Mouse (Mus musculus) stomach, embryonic 15.5 days (tissue): ENCODE measurements around the gene Dcaf1. TPM values are rescaled to one million over a fixed set of nuclear protein-coding genes. Genes with fewer than 3 reads are reported as not detected.

Experiments
- ATAC-seq: fragments of 200-750 bp; cut with Nextera tagmentation; 2 replicates; pipeline ENCODE4 v1.8.0; 2017; ENCODE audit warnings: low read depth, moderate number of reproducible peaks, moderate TSS enrichment; ENCODE audit not compliant: insufficient read depth, low FRiP score
- H3K27ac ChIP-seq: fragments of 300-500 bp; sonication (generic); 2 replicates; pipeline ENCODE4 v1.5.1; 2015; ENCODE audit warnings: mild to moderate bottlenecking, inconsistent platforms
- H3K27me3 ChIP-seq: fragments of 300-500 bp; sonication (generic); replicated peaks from 2 replicates; pipeline ENCODE4 v1.6.1; 2015; ENCODE audit warnings: inconsistent platforms
- H3K36me3 ChIP-seq: fragments of 300-500 bp; sonication (generic); 2 replicates; pipeline ENCODE4 v1.6.1; 2015; ENCODE audit warnings: inconsistent platforms
- H3K4me1 ChIP-seq: fragments of 300-500 bp; sonication (generic); 2 replicates; pipeline ENCODE4 v1.6.1; 2015; ENCODE audit warnings: inconsistent platforms
- H3K4me2 ChIP-seq: fragments of 300-500 bp; sonication (generic); 2 replicates; pipeline ENCODE4 v1.6.1; 2015; ENCODE audit warnings: mild to moderate bottlenecking, inconsistent platforms
- H3K4me3 ChIP-seq: fragments of 300-500 bp; sonication (generic); replicated peaks from 2 replicates; pipeline ENCODE4 v1.5.1; 2015; ENCODE audit warnings: inconsistent platforms
- H3K9ac ChIP-seq: fragments of 300-500 bp; sonication (generic); 2 replicates; pipeline ENCODE4 v1.6.1; 2015; ENCODE audit warnings: inconsistent platforms
- H3K9me3 ChIP-seq: fragments of 300-500 bp; sonication (generic); 2 replicates; pipeline ENCODE4 v1.6.1; 2016; ENCODE audit warnings: inconsistent platforms
- WGBS: fragments of 180-500 bp; shearing (Covaris S2); methylation state at CpG from one replicate; pipeline ENCODE4 v1.1.7; 2015; 5-methylcytosine and 5-hydroxymethylcytosine counted together
- polyA plus RNA-seq: library from polyadenylated mRNA; unstranded; fragments of >200 nt; fragmentation: Nextera tagmentation; extraction: Ambion mirVana; gene quantifications from 2 replicates; pipeline ENCODE4 v1.2.1, GENCODE M21; 2015

The Dcaf1 gene
- polyA plus RNA-seq, 1 experiment from 2014 or later: 15.9 TPM

DNA sequence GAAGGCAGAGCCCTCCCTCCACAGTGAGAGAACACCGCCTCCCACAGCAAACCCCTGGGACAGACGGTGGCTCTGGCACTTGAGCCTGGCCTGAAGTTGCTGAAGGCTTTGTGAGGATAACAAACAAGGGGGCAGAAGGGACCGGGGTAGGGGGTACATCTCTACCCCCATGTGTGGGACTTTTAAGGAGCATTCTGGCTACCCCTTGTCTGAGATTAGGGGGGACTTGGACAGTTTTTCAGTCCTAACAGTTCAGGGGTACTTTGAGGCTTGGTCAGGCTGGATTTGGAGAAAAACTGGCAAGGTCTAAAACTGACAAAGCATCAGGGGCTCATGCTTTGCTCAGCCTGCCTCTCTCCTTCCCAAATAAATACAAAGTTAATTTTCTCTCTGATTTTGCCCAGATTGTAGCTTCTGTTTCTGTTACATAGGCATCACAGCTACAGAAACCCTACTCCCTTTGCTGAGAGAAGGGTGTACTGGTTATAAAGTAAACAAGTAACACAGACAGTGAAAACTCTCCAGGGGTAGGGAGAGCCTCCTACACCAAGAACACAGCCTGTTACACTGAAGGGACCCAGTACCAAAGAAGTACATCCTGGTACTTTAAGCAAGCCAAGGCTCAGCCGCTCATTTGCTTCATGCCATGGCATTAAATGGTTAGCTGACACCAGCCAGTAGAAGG is 59.5 kb downstream of the Dcaf1 start:
- WGBS: 67% methylated on average over 4 of the region's 4 CpGs
- Histone ChIP-seq H3K9ac (no peak overlapping the region), H3K27me3 (no peaks in the 10 kb centered on the region), H3K4me3 (no peak overlapping the region), H3K36me3 (peaks cover 34% of the 10 kb centered on the region), H3K4me1 (peaks cover 32% of the 10 kb centered on the region), H3K27ac (no peak overlapping the region), H3K9me3 (no peaks in the 10 kb centered on the region), H3K4me2 (no peak overlapping the region)
- no peak for ATAC-seq

DNA sequence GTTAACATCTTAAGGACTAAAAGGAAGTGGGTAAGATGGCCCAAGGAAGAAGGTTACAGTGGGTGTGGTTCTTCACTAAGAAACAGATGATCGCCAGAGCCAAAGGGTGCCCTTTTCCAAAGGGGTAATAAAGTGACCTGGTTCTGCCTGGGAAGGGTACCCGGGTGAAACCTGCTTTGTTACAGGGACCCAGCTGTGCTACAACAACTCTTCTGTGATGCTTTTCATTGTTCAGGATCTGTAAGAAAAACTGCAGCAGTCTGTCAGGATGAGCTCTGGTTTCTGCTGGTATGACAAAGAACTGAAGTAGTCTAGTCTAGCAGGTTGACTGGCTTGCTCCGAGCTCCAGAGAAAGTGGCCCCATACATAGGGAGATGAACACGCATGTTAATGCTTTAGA is 60.5 kb downstream of the Dcaf1 start:
- Histone ChIP-seq H3K4me3 (no peak overlapping the region), H3K4me1 (peaks cover 32% of the 10 kb centered on the region), H3K4me2 (no peak overlapping the region), H3K9me3 (no peaks in the 10 kb centered on the region), H3K27me3 (no peaks in the 10 kb centered on the region), H3K27ac (no peak overlapping the region), H3K9ac (no peak overlapping the region), H3K36me3 (peaks cover 33% of the 10 kb centered on the region)
- no peak for ATAC-seq
- WGBS: 66% methylated on average over 4 of the region's 4 CpGs

DNA sequence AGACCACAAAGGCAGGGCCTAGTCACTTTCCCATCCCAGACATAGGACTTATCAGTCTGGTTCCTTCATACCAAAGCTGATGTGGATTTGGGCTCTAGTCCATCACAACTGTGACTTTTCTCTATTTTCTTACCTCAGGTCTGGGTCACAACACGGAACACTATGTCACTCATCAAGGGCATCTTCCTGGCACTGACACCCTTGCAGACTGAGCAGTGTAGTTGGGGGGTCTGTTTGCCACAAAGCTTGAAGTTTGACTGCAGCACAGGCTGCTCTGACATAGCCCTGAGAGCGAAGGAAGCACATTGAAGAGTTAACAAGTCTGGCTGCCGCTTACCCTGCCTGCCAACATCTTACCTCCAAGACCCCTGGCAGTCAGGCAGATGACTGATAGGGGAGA is 61.4 kb downstream of the Dcaf1 start:
- Histone ChIP-seq H3K4me3 (no peak overlapping the region), H3K36me3 (peaks cover 29% of the 10 kb centered on the region), H3K9ac (no peak overlapping the region), H3K4me2 (peak overlapping the region; percentile 34; the same call in 1 of the 2 replicates), H3K27ac (no peak overlapping the region), H3K27me3 (no peaks in the 10 kb centered on the region), H3K4me1 (peaks cover 38% of the 10 kb centered on the region), H3K9me3 (no peaks in the 10 kb centered on the region)
- WGBS: 73% methylated on average over 3 of the region's 3 CpGs
- ATAC-seq: no peak

DNA sequence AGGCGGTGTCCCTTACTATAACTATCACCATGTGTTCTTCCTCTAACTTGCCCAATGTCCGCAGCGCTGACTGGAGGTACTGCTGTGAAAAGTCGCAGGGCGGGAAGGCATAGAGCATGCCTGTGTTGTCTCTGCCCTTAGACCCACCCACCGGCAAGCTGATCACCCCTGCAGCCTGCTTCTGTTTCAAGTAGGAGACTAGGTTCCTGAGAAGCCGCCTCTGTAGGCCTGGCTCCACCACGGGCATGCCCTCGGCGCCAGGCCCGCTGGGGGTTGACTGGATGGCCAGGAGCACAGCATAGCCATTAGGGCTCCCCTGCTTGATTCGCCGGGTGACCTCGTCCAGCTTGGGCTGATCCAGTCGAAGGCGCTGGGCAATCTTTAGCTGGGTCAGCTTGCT is 62.6 kb downstream of the Dcaf1 start:
- Histone ChIP-seq H3K27me3 (no peaks in the 10 kb centered on the region), H3K27ac (no peak overlapping the region)
- ATAC-seq: no peak

DNA sequence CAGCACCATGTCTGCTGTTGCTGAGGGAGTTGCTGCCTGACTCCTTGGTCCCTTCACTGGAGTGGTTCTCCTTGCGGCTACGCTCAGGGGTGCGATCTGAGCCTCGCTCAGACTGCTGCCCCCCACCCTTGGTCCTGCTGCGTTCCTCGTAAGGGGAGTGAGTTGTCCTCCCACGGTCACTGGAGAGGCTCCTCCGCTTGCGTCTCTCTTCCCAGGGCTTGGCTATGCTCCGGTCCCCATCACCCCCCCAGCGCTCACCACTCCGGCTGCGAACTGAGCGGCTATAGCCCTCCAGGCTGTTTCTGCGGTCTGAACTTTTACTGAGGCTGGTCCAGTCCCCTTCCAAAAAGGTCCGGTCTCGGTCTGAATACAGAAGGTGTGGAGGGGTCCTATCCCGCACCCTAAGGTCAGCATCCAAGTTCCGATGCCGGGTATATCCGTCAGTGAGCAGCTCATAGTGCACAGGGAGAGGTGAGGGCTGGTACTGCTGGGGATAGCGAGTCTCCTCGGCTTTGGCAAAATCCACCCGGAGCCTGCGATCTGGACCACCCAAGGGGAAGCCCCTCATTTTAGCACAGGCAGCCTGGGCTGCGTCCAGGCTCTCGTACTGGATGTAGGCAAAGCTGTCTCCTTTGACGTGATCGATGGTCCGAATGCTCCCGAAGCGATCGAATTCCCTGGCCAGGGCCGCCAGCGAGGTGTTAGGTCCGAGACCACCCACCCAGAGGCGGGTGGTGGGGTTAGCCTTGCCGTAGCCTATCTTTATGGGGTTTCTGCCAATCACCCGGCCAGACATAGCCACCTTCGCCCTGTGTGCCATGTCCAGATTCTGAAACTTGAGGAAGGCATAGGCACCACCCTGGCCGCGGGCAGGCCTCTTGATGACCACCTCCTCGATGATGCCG is 63.6 kb downstream of the Dcaf1 start:
- Histone ChIP-seq H3K36me3 (peaks cover 37% of the 10 kb centered on the region), H3K4me1 (peaks cover 49% of the 10 kb centered on the region), H3K9me3 (no peaks in the 10 kb centered on the region), H3K27me3 (no peaks in the 10 kb centered on the region), H3K4me2 (peak overlapping the region; percentile 97), H3K27ac (no peak overlapping the region), H3K9ac (peak overlapping the region; percentile 87), H3K4me3 (peak overlapping the region; percentile 84)
- 14% methylated on average over 44 of the region's 44 CpGs for WGBS
- no peak for ATAC-seq

More for the DNA sequence above, 62.6 kb downstream of the Dcaf1 start:
- H3K36me3 ChIP-seq: peaks cover 32% of the 10 kb centered on the region
- 28% methylated on average over 16 of the region's 16 CpGs for WGBS
- no peaks in the 10 kb centered on the region for H3K9me3 ChIP-seq
- H3K9ac ChIP-seq: peak overlapping the region; percentile 87; the same call in 1 of the 2 replicates
- peak overlapping the region; percentile 97 for H3K4me2 ChIP-seq
- H3K4me3 ChIP-seq: peak overlapping the region; percentile 84
- peaks cover 42% of the 10 kb centered on the region for H3K4me1 ChIP-seq

DNA sequence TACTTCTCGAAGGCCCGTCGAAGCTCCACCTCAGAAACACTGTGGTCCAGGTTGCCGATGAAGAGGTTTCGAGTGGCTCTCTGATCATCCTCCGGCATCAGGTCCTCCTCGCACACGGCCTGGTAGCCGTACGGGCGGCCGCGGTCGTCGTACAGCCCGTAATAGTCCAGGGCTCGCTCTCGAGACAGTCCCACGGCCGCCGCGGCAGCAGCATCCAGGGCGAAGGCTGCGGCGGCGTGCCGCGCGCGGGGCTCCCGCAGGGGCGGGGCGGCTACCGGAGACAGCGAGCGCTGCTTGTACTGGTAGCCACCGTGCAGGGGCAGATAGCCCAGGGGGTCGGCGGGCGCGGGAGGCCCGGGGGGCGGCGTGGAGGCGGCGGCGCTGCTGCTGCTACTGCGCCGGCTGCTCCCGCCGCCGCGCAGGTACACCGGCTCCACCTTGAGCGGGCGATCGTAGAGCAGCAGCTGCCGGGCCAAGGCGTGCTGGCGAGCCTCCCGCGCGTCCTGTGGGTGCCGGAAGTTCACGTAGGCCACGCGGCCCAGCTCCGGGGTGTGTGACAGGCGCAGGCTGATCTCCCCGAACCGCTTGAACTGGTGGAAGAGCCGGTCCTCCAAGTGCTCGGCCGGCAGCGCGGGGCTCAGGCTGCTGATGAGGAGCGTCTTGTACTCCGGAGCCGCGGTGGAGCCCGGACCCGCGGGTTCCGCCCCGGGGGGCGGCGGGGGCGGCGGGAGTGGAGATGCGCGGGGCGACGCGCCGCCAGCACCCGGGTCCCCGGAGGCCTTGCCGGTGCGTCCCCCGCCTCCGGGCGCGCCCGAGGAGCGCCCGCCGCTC is 64.4 kb downstream of the Dcaf1 start:
- Histone ChIP-seq H3K4me1 (peaks cover 54% of the 10 kb centered on the region), H3K4me2 (peak overlapping the region; percentile 97), H3K27ac (peak overlapping the region; percentile 80), H3K9ac (peak overlapping the region; percentile 87), H3K9me3 (no peaks in the 10 kb centered on the region), H3K36me3 (peaks cover 35% of the 10 kb centered on the region), H3K27me3 (no peaks in the 10 kb centered on the region), H3K4me3 (peak overlapping the region; percentile 84)
- ATAC-seq: no peak
- under 1% methylated on average over 86 of the region's 107 CpGs for WGBS

DNA sequence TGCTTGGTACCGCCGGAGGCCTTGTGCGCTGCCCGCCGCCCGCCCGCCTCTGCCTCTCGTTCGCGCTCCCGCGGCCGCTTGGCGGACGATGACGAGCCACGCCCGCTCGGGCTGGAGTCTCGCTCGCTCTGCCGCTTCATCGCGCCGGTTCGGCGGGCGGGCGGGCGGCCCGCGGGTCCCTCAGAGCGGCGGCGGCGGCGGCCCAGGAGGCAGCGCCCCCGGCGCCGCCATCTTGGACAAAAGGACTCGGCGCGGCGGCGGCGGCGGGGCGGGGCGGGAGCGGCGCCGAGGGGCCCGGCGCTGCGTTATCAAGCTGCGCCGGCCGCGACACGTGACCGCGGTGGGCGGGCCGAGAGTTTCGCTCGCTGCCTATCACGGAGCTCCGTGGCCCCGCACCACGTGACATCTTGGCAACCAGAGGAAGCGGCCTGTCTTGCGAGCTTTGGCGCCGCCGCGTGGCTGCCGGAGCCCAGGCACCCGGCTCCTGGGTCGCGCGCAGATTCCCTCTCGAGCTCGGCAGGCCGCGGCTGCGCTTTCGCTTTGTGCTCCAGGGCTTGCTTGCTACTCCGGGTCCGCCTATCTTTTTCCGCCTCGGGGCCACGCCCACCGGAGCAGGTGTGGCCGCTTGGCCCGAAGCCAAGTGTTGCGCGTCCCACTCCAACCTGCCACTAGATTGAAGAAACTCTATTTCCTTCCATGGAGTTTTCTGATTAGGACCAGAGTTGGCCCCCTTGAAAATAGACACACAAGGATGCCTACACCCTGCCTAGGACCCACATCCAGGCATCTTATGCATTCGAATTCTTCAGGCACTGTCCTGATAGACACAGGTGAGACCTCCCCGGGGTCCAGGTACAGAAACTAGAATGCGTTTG is 65.4 kb downstream of the Dcaf1 start, which contains the start of gene Rbm15b:
TSS of gene Rbm15b (minus strand) at position 601 of the 875 bp plus-strand sequence.
- Histone ChIP-seq H3K27ac (peak within 1 kb of the TSS; percentile 80), H3K9me3 (no peaks in the 10 kb centered on the region), H3K4me2 (peak within 1 kb of the TSS; percentile 97), H3K36me3 (peaks cover 29% of the 10 kb centered on the region), H3K9ac (peak within 1 kb of the TSS; percentile 87), H3K4me1 (peaks cover 54% of the 10 kb centered on the region), H3K27me3 (no peaks in the 10 kb centered on the region), H3K4me3 (peak within 1 kb of the TSS; percentile 84)
- WGBS: 3% methylated on average over 81 of the region's 101 CpGs
- ATAC-seq: peak; percentile 70

DNA sequence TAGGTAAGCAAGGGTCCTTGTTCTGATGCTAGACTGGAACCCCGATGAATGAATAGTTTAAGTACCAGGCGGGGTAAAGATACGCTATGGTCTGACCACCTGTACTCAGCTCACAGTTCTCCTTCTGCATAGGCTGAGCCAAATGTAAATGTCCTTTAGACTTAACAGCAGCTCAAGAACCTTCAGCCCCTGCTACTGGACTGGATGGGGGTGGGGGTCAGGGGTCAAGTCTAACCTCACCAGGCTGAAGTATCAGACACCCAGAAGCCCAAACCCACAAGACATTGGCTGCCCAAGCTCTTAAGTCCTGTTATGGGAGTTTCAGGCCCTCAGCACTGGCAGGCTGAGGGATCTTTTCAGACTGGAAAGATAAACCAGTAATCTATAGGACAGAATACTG is 66.7 kb downstream of the Dcaf1 start:
- Histone ChIP-seq H3K27ac (no peak overlapping the region), H3K27me3 (no peaks in the 10 kb centered on the region), H3K36me3 (peaks cover 16% of the 10 kb centered on the region), H3K9me3 (no peaks in the 10 kb centered on the region), H3K4me2 (no peak overlapping the region), H3K9ac (no peak overlapping the region), H3K4me3 (no peak overlapping the region), H3K4me1 (peaks cover 50% of the 10 kb centered on the region)
- ATAC-seq: no peak
- 93% methylated on average over 3 of the region's 3 CpGs for WGBS

DNA sequence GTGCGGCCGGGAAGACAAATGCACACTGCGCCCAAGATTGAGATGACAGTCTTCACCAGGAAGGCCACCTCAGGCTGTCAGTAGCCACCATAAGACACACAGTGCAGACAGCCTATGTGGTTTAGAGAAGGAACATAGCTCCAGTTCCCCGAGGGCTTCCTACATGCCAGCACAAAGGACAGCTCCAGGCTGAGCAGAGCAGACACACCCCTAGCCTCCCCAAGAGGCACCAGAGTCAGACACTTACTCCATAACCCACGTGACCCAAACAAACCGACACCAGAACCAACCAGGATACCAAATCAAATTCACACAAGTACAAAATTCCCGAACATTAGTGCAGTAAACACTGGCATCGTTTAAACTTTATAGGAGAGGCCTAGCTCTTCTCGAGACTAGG is 67.6 kb downstream of the Dcaf1 start:
- Histone ChIP-seq H3K27me3 (no peaks in the 10 kb centered on the region), H3K9ac (no peak overlapping the region), H3K9me3 (no peaks in the 10 kb centered on the region), H3K27ac (no peak overlapping the region), H3K4me2 (no peak overlapping the region), H3K4me1 (peaks cover 44% of the 10 kb centered on the region), H3K36me3 (peaks cover 16% of the 10 kb centered on the region), H3K4me3 (0 out of 2 replicates have a peak overlapping the region, but pooled peaks have one; percentile 95)
- WGBS: 79% methylated on average over 9 of the region's 9 CpGs
- ATAC-seq: no peak

DNA sequence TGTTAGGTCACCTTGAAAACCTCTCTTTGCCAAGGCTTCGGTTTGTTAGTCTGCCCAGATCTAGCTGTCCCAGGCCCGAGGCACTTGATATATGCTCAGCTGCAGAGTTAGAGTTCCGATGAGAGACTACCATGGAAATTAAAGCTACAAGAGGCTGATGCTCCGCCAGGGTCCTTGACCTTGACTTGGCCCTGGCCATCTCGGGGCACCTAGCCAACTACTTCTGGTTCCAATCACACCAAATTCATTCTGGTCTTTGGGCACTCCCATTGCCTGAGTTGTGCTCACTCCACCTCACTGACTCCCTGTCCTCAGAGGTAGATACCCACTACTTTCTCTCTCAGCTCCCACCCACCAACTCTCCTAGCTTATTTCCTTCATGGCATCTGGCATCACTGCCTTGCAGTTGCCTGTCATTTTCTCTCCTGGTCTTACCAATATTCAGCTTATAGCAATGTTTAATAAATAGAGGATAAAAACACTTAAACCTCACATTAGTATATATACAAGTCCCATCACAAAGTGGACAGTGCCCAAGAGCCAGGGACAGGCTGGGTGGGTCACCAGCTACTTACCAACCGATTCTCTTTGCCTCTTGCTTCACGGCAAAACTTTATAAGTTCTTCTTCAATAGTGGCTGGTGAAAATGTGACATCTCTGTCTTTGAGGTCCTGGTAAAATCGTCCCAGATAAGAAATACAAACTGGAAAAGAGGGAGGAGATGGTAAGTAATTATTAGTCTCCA is 69.0 kb downstream of the Dcaf1 start:
- Histone ChIP-seq H3K4me3 (peak overlapping the region; percentile 95), H3K36me3 (peaks cover 16% of the 10 kb centered on the region), H3K9me3 (no peaks in the 10 kb centered on the region), H3K4me1 (peaks cover 30% of the 10 kb centered on the region), H3K27ac (no peak overlapping the region), H3K4me2 (peak overlapping the region; percentile 57), H3K9ac (peak overlapping the region; percentile 97; the same call in 1 of the 2 replicates), H3K27me3 (no peaks in the 10 kb centered on the region)
- WGBS: 65% methylated on average over 8 of the region's 8 CpGs
- no peak for ATAC-seq
